Mouse (Mus musculus): ENCODE data around the gene Tnfrsf4. TPM values are rescaled to one million over a fixed set of nuclear protein-coding genes. Genes with fewer than 3 reads are reported as not detected.

The Tnfrsf4 gene
- polyA plus RNA-seq, 1 experiment from 2014 or later: 0.34 TPM

- ATAC-seq (replicated peaks; ENCODE audit: insufficient number of reproducible peaks, low FRiP score, low TSS enrichment, low read depth): no peak
- WGBS: 76% methylated on average over 2 of the region's 2 CpGs
- H3K36me3 ChIP-seq (replicated peaks; ENCODE audit: control insufficient read depth, insufficient read depth, low read depth, low read length): peaks cover 3% of the 10 kb centered on the region
These were observed 793 bp downstream of the Tnfrsf4 start for GRCm38 (mm10) chr4:156014436-156014835.

GRCm38 (mm10) chr4:156019771-156020170, 6.1 kb downstream of the Tnfrsf4 start:
- no peaks in the 10 kb centered on the region for H3K9me3 ChIP-seq (replicated peaks; ENCODE audit: control insufficient read depth, low read length)
- H3K4me3 ChIP-seq (ENCODE audit: low read depth, low read length): no peak overlapping the region
- H3K36me3 ChIP-seq (replicated peaks; ENCODE audit: control insufficient read depth, insufficient read depth, low read depth, low read length): no peaks in the 10 kb centered on the region; the same call in 1 of the 2 replicates
- ATAC-seq (replicated peaks; ENCODE audit: insufficient number of reproducible peaks, low FRiP score, low TSS enrichment, low read depth) (no peak), DNase-seq (ENCODE audit: low spot score) (no peak)
- WGBS: 93% methylated on average over 12 of the region's 12 CpGs
- no peak overlapping the region for H3K27ac ChIP-seq (replicated peaks; ENCODE audit: low read depth, low read length)
- no peaks in the 10 kb centered on the region for H3K27me3 ChIP-seq (ENCODE audit: control insufficient read depth, insufficient read depth, low read length)
- no peak overlapping the region for H3K4me2 ChIP-seq (ENCODE audit: low read depth, low read length)
- no peak overlapping the region for H3K9ac ChIP-seq (replicated peaks; ENCODE audit: low read length)
- no peaks in the 10 kb centered on the region for H3K4me1 ChIP-seq (ENCODE audit: control insufficient read depth, insufficient read depth, low read length)

More at GRCm38 (mm10) chr4:156014436-156014835, 793 bp downstream of the Tnfrsf4 start:
- H3K4me2 ChIP-seq (ENCODE audit: low read depth, low read length): no peak overlapping the region
- H3K27me3 ChIP-seq (ENCODE audit: control insufficient read depth, insufficient read depth, low read length): no peaks in the 10 kb centered on the region
- no peak overlapping the region for H3K4me3 ChIP-seq (ENCODE audit: low read depth, low read length)
- DNase-seq (ENCODE audit: low spot score): no peak
- H3K9ac ChIP-seq (replicated peaks; ENCODE audit: low read length): no peak overlapping the region
- no peaks in the 10 kb centered on the region for H3K4me1 ChIP-seq (ENCODE audit: control insufficient read depth, insufficient read depth, low read length)
- no peak overlapping the region for H3K27ac ChIP-seq (replicated peaks; ENCODE audit: low read depth, low read length)
- H3K9me3 ChIP-seq (replicated peaks; ENCODE audit: control insufficient read depth, low read length): no peaks in the 10 kb centered on the region

GRCm38 (mm10) chr4:156021381-156021780, 7.7 kb downstream of the Tnfrsf4 start:
- no peaks in the 10 kb centered on the region for H3K27me3 ChIP-seq (ENCODE audit: control insufficient read depth, insufficient read depth, low read length)
- no peak overlapping the region for H3K4me3 ChIP-seq (ENCODE audit: low read depth, low read length)
- no peak overlapping the region for H3K4me2 ChIP-seq (ENCODE audit: low read depth, low read length)
- H3K36me3 ChIP-seq (replicated peaks; ENCODE audit: control insufficient read depth, insufficient read depth, low read depth, low read length): no peaks in the 10 kb centered on the region
- H3K9me3 ChIP-seq (replicated peaks; ENCODE audit: control insufficient read depth, low read length): no peaks in the 10 kb centered on the region
- H3K27ac ChIP-seq (replicated peaks; ENCODE audit: low read depth, low read length): no peak overlapping the region
- ATAC-seq (replicated peaks; ENCODE audit: insufficient number of reproducible peaks, low FRiP score, low TSS enrichment, low read depth) (no peak), DNase-seq (ENCODE audit: low spot score) (no peak)
- no peak overlapping the region for H3K9ac ChIP-seq (replicated peaks; ENCODE audit: low read length)
- WGBS: 86% methylated on average over 3 of the region's 3 CpGs
- no peaks in the 10 kb centered on the region for H3K4me1 ChIP-seq (ENCODE audit: control insufficient read depth, insufficient read depth, low read length)

- no peak for DNase-seq (ENCODE audit: low spot score)
- 83% methylated on average over 9 of the region's 9 CpGs for WGBS
These were observed 8.3 kb downstream of the Tnfrsf4 start for GRCm38 (mm10) chr4:156021942-156022419.

GRCm38 (mm10) chr4:156023520-156023919, 9.9 kb downstream of the Tnfrsf4 start:
- Histone ChIP-seq H3K27ac (replicated peaks; ENCODE audit: low read depth, low read length) (no peak overlapping the region), H3K27me3 (ENCODE audit: control insufficient read depth, insufficient read depth, low read length) (no peaks in the 10 kb centered on the region), H3K4me3 (ENCODE audit: low read depth, low read length) (no peak overlapping the region), H3K4me2 (ENCODE audit: low read depth, low read length) (no peak overlapping the region), H3K36me3 (replicated peaks; ENCODE audit: control insufficient read depth, insufficient read depth, low read depth, low read length) (no peaks in the 10 kb centered on the region), H3K4me1 (ENCODE audit: control insufficient read depth, insufficient read depth, low read length) (no peaks in the 10 kb centered on the region), H3K9ac (replicated peaks; ENCODE audit: low read length) (no peak overlapping the region), H3K9me3 (replicated peaks; ENCODE audit: control insufficient read depth, low read length) (no peaks in the 10 kb centered on the region)
- DNase-seq (ENCODE audit: low spot score) (no peak), ATAC-seq (replicated peaks; ENCODE audit: insufficient number of reproducible peaks, low FRiP score, low TSS enrichment, low read depth) (no peak)
- 88% methylated on average over 9 of the region's 9 CpGs for WGBS

More at GRCm38 (mm10) chr4:156021942-156022419, 8.3 kb downstream of the Tnfrsf4 start:
- Histone ChIP-seq H3K4me2 (ENCODE audit: low read depth, low read length) (no peak overlapping the region), H3K27me3 (ENCODE audit: control insufficient read depth, insufficient read depth, low read length) (no peaks in the 10 kb centered on the region), H3K9ac (replicated peaks; ENCODE audit: low read length) (no peak overlapping the region), H3K4me3 (ENCODE audit: low read depth, low read length) (no peak overlapping the region), H3K27ac (replicated peaks; ENCODE audit: low read depth, low read length) (no peak overlapping the region), H3K9me3 (replicated peaks; ENCODE audit: control insufficient read depth, low read length) (no peaks in the 10 kb centered on the region), H3K36me3 (replicated peaks; ENCODE audit: control insufficient read depth, insufficient read depth, low read depth, low read length) (no peaks in the 10 kb centered on the region), H3K4me1 (ENCODE audit: control insufficient read depth, insufficient read depth, low read length) (no peaks in the 10 kb centered on the region)
- no peak for ATAC-seq (replicated peaks; ENCODE audit: insufficient number of reproducible peaks, low FRiP score, low TSS enrichment, low read depth)

- WGBS: 87% methylated on average over 7 of the region's 7 CpGs
- ATAC-seq (replicated peaks; ENCODE audit: insufficient number of reproducible peaks, low FRiP score, low TSS enrichment, low read depth): no peak
- H3K9me3 ChIP-seq (replicated peaks; ENCODE audit: control insufficient read depth, low read length): no peaks in the 10 kb centered on the region
- no peak overlapping the region for H3K9ac ChIP-seq (replicated peaks; ENCODE audit: low read length)
- H3K4me2 ChIP-seq (ENCODE audit: low read depth, low read length): no peak overlapping the region
- no peak for DNase-seq (ENCODE audit: low spot score)
- H3K27me3 ChIP-seq (ENCODE audit: control insufficient read depth, insufficient read depth, low read length): no peaks in the 10 kb centered on the region
- no peak overlapping the region for H3K27ac ChIP-seq (replicated peaks; ENCODE audit: low read depth, low read length)
- no peak overlapping the region for H3K4me3 ChIP-seq (ENCODE audit: low read depth, low read length)
- no peaks in the 10 kb centered on the region for H3K4me1 ChIP-seq (ENCODE audit: control insufficient read depth, insufficient read depth, low read length)
- H3K36me3 ChIP-seq (replicated peaks; ENCODE audit: control insufficient read depth, insufficient read depth, low read depth, low read length): no peaks in the 10 kb centered on the region
These were observed 10.5 kb downstream of the Tnfrsf4 start for GRCm38 (mm10) chr4:156024184-156024583.

GRCm38 (mm10) chr4:156026013-156026412, 12.4 kb downstream of the Tnfrsf4 start, which contains the start of gene Tnfrsf18:
Gene Tnfrsf18, plus strand, starts transcription at chr4:156026164.
- Histone ChIP-seq H3K27me3 (ENCODE audit: control insufficient read depth, insufficient read depth, low read length) (no peaks in the 10 kb centered on the region), H3K4me3 (ENCODE audit: low read depth, low read length) (no peak within 1 kb of the TSS), H3K27ac (replicated peaks; ENCODE audit: low read depth, low read length) (no peak within 1 kb of the TSS), H3K9ac (replicated peaks; ENCODE audit: low read length) (no peak within 1 kb of the TSS), H3K9me3 (replicated peaks; ENCODE audit: control insufficient read depth, low read length) (no peaks in the 10 kb centered on the region), H3K4me1 (ENCODE audit: control insufficient read depth, insufficient read depth, low read length) (peaks cover 5% of the 10 kb centered on the region), H3K36me3 (replicated peaks; ENCODE audit: control insufficient read depth, insufficient read depth, low read depth, low read length) (no peaks in the 10 kb centered on the region), H3K4me2 (ENCODE audit: low read depth, low read length) (no peak within 1 kb of the TSS)
- WGBS: 72% methylated on average over 4 of the region's 4 CpGs
- no peak for DNase-seq (ENCODE audit: low spot score)
- no peak for ATAC-seq (replicated peaks; ENCODE audit: insufficient number of reproducible peaks, low FRiP score, low TSS enrichment, low read depth)

- no peak overlapping the region for H3K4me3 ChIP-seq (ENCODE audit: low read depth, low read length)
- H3K27me3 ChIP-seq (ENCODE audit: control insufficient read depth, insufficient read depth, low read length): no peaks in the 10 kb centered on the region
- no peaks in the 10 kb centered on the region for H3K36me3 ChIP-seq (replicated peaks; ENCODE audit: control insufficient read depth, insufficient read depth, low read depth, low read length)
- DNase-seq (ENCODE audit: low spot score): no peak
- H3K9me3 ChIP-seq (replicated peaks; ENCODE audit: control insufficient read depth, low read length): no peaks in the 10 kb centered on the region
- WGBS: 95% methylated on average over 7 of the region's 7 CpGs
- H3K27ac ChIP-seq (replicated peaks; ENCODE audit: low read depth, low read length): no peak overlapping the region
- no peak for ATAC-seq (replicated peaks; ENCODE audit: insufficient number of reproducible peaks, low FRiP score, low TSS enrichment, low read depth)
- no peak overlapping the region for H3K9ac ChIP-seq (replicated peaks; ENCODE audit: low read length)
- H3K4me2 ChIP-seq (ENCODE audit: low read depth, low read length): no peak overlapping the region
- H3K4me1 ChIP-seq (ENCODE audit: control insufficient read depth, insufficient read depth, low read length): peaks cover 5% of the 10 kb centered on the region
These were observed 14.9 kb downstream of the Tnfrsf4 start for GRCm38 (mm10) chr4:156028580-156028979.

Data from embryonic facial prominence, embryonic 11.5 days (tissue).